Comparison of ENCODE assay signal across 18 mouse cellular contexts in the genomic region with DNA sequence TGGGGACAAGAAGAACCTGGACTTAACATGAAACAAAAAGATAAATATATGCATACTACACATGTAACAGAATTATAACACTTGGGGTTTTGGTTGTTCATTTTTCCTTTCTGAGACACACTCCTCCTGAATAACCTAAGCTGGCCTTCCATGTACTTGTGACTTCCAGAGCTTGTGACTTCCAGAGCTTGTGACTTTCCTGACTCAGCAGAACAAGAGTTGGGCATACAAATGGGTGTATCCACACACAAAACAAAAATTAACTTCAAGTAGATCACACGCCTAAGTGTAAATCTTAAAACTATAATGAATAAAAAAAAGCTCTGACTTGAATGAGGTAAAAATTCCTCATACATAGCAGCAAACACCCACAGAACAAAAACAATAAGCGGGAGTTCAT. TPM values are rescaled to one million over a fixed set of nuclear protein-coding genes. Genes with fewer than 3 reads are reported as not detected.
"Had no signal": no experiment of that assay in that cellular context is flagged by ENCODE, and none has a peak within 500 bp of the region (broad histone marks: within the 10 kb centered on the region; RNA-seq: fewer than 3 reads in every experiment).

No protein-coding gene starts in this region.

- H3K9ac ChIP-seq: neural tube, embryonic 12.5 days; neural tube, embryonic 13.5 days; neural tube, embryonic 15.5 days; stomach, embryonic 15.5 days had no signal

- H3K27me3 ChIP-seq: neural tube, embryonic 12.5 days; neural tube, embryonic 13.5 days; neural tube, embryonic 15.5 days; stomach, embryonic 15.5 days had no signal

- H3K4me3 ChIP-seq: neural tube, embryonic 12.5 days; neural tube, embryonic 13.5 days; neural tube, embryonic 15.5 days; stomach, embryonic 15.5 days had no signal

- H3K9me3 ChIP-seq: neural tube, embryonic 12.5 days; neural tube, embryonic 13.5 days; neural tube, embryonic 15.5 days; stomach, embryonic 15.5 days had no signal

- DNase-seq: retina, postnatal 1 day; right cerebral cortex, adult 18-20 months; right cerebral cortex, postnatal 14 days; right cerebral cortex, postnatal 25 days; right cerebral cortex, postnatal 4 days; spleen, adult 18-20 months; thymus, adult 18-20 months; thymus, adult 2 months; thymus, postnatal 14 days; thymus, postnatal 25 days; thymus, postnatal 36 days; thymus, postnatal 4 days had no signal

- H3K36me3 ChIP-seq: neural tube, embryonic 12.5 days; stomach, embryonic 15.5 days had no signal

- H3K27ac ChIP-seq: neural tube, embryonic 12.5 days; neural tube, embryonic 13.5 days; neural tube, embryonic 15.5 days; stomach, embryonic 15.5 days; stomach, postnatal 0 days had no signal

- H3K4me2 ChIP-seq: neural tube, embryonic 12.5 days; neural tube, embryonic 13.5 days; neural tube, embryonic 15.5 days; stomach, embryonic 15.5 days had no signal

- H3K4me1 ChIP-seq: neural tube, embryonic 12.5 days; neural tube, embryonic 13.5 days; neural tube, embryonic 15.5 days; stomach, embryonic 15.5 days had no signal

RNA-seq across cellular contexts. Expression of a gene that starts 36.9 kb away (rescaled TPM):
- total RNA-seq: neutrophil, adult 5-6 weeks had no signal
